Mouse (Mus musculus): ENCODE results near the gene Hsd3b2. TPM values are rescaled to one million over a fixed set of nuclear protein-coding genes. Genes with fewer than 3 reads are reported as not detected.
"Not testable (repeated sequence)": the region's sequence is repeated elsewhere in the genome, so short reads cannot be mapped to it uniquely, and the experiment has no call there.

Hsd3b2 gene
- polyA plus RNA-seq (2015; fragmentation: Nextera tagmentation; extraction: Ambion mirVana) = not detected in 2 replicates

- no peaks in the 10 kb centered on the region for H3K4me1 ChIP-seq
- no peak within 1 kb of the TSS for H3K4me2 ChIP-seq (replicated peaks)
- H3K36me3 ChIP-seq = no peaks in the 10 kb centered on the region
- H3K9me3 ChIP-seq = no peaks in the 10 kb centered on the region
- no peak within 1 kb of the TSS for H3K9ac ChIP-seq
- ATAC-seq (ENCODE audit: low FRiP score, low read depth) = no peak
- H3K27me3 ChIP-seq = no peaks in the 10 kb centered on the region
- H3K4me3 ChIP-seq = no peak within 1 kb of the TSS
- WGBS = 75% methylated on average over 1 of the region's 1 CpGs
- no peak within 1 kb of the TSS for H3K27ac ChIP-seq
Observed at GRCm38 (mm10) chr3:98724376-98724775, at the start of gene Hsd3b2. Gene Hsd3b2, minus strand, starts transcription at chr3:98724543.

- Histone ChIP-seq H3K36me3 (no peaks in the 10 kb centered on the region), H3K27ac (no peak overlapping the region), H3K27me3 (no peaks in the 10 kb centered on the region), H3K9ac (no peak overlapping the region), H3K4me2 (replicated peaks) (no peak overlapping the region), H3K9me3 (peaks cover 4% of the 10 kb centered on the region; the same call in 1 of the 2 replicates), H3K4me3 (no peak overlapping the region), H3K4me1 (no peaks in the 10 kb centered on the region)
- ATAC-seq (ENCODE audit: low FRiP score, low read depth) = no peak
Observed at GRCm38 (mm10) chr3:98764155-98764554, 39.8 kb upstream of the Hsd3b2 start.

- 83% methylated on average over 3 of the region's 3 CpGs for WGBS
- no peaks in the 10 kb centered on the region for H3K4me1 ChIP-seq
- no peak overlapping the region for H3K4me3 ChIP-seq
- no peak overlapping the region for H3K9ac ChIP-seq
- H3K36me3 ChIP-seq = no peaks in the 10 kb centered on the region
- no peaks in the 10 kb centered on the region for H3K27me3 ChIP-seq
- no peak for ATAC-seq (ENCODE audit: low FRiP score, low read depth)
- no peaks in the 10 kb centered on the region for H3K9me3 ChIP-seq
- no peak overlapping the region for H3K4me2 ChIP-seq (replicated peaks)
- no peak overlapping the region for H3K27ac ChIP-seq
Observed at GRCm38 (mm10) chr3:98756836-98757235, 32.5 kb upstream of the Hsd3b2 start.

- Histone ChIP-seq H3K9ac (no peak overlapping the region), H3K36me3 (no peaks in the 10 kb centered on the region), H3K9me3 (no peaks in the 10 kb centered on the region), H3K27me3 (no peaks in the 10 kb centered on the region), H3K4me1 (no peaks in the 10 kb centered on the region), H3K27ac (no peak overlapping the region), H3K4me2 (replicated peaks) (no peak overlapping the region), H3K4me3 (no peak overlapping the region)
- WGBS = 72% methylated on average over 2 of the region's 2 CpGs
- no peak for ATAC-seq (ENCODE audit: low FRiP score, low read depth)
Observed at GRCm38 (mm10) chr3:98752171-98752570, 27.8 kb upstream of the Hsd3b2 start.

DNA sequence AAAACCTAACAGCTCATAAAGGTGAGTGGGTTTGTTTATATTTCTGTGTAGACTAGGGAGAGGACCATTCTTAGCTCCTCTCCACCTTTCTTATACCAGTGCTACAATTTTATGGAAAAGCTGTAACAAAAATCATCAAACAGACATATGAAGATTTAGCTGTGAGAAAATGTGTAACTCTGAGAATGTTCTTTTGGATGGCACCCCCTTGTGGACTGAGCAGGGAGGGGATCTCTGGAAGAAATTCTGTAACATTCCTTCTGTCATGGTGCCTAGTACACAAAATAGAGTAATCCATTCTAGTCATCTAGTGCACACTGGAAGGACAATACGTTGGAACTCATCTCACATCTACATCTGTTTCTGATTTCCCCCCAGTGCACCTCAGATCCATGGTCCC lies 16.7 kb upstream of the Hsd3b2 start:
- 50% methylated on average over 1 of the region's 1 CpGs for WGBS
- H3K9me3 ChIP-seq; H3K4me2 ChIP-seq (replicated peaks); ATAC-seq (ENCODE audit: low FRiP score, low read depth); H3K27ac ChIP-seq; H3K4me3 ChIP-seq; H3K27me3 ChIP-seq; H3K9ac ChIP-seq; H3K4me1 ChIP-seq; H3K36me3 ChIP-seq: not testable (repeated sequence)

DNA sequence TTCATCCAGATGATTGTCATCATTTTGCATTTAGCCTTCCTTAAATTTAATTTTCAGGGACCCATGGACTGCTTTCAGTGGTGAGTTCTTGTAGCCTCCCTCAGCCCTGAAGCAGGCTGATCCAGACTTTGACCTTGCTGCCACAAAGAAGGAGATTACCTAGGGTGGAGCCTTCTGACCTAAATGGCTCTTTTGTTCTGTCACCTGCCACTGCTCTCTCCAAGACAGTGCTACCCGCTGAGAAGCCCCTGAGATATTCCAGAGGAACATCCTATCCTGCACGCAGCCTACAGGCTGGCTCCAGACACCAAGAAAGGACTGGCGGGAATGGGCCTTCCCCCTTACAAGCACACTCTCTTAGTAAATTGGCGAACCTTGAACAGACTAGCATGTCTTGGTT lies 10.0 kb upstream of the Hsd3b2 start:
- H3K4me1 ChIP-seq = no peaks in the 10 kb centered on the region
- H3K9me3 ChIP-seq = no peaks in the 10 kb centered on the region
- no peak for ATAC-seq (ENCODE audit: low FRiP score, low read depth)
- no peak overlapping the region for H3K4me2 ChIP-seq (replicated peaks)
- no peaks in the 10 kb centered on the region for H3K36me3 ChIP-seq
- no peak overlapping the region for H3K27ac ChIP-seq
- no peak overlapping the region for H3K9ac ChIP-seq
- WGBS = 77% methylated on average over 4 of the region's 4 CpGs
- no peak overlapping the region for H3K4me3 ChIP-seq
- H3K27me3 ChIP-seq = no peaks in the 10 kb centered on the region

DNA sequence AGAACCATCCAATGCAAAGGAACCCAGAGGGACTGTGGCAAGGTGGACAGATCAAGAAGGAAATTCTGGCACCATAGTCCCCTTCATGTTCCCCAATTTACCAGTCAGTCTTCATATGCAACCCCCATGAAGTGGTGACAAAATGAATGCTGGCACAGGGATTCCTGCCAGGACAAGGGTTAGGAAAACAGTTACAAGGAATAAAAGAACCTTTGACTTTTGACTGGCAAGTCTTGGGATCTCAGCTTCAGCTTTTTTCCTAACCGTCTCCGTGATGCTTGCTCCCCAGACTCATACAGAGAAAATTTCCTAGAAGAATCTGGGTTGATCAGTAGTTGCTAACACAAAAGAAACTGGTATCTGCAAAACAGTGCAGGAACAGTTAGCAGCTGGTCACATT lies 9.4 kb upstream of the Hsd3b2 start:
- no peak overlapping the region for H3K4me2 ChIP-seq (replicated peaks)
- H3K9ac ChIP-seq = no peak overlapping the region
- no peaks in the 10 kb centered on the region for H3K4me1 ChIP-seq
- H3K9me3 ChIP-seq = no peaks in the 10 kb centered on the region
- H3K4me3 ChIP-seq = no peak overlapping the region
- no peak for ATAC-seq (ENCODE audit: low FRiP score, low read depth)
- no peaks in the 10 kb centered on the region for H3K36me3 ChIP-seq
- no peaks in the 10 kb centered on the region for H3K27me3 ChIP-seq
- H3K27ac ChIP-seq = no peak overlapping the region
- 84% methylated on average over 2 of the region's 2 CpGs for WGBS

- H3K27me3 ChIP-seq = no peaks in the 10 kb centered on the region
- H3K9ac ChIP-seq = no peak overlapping the region
- H3K4me3 ChIP-seq = no peak overlapping the region
- no peak for ATAC-seq (ENCODE audit: low FRiP score, low read depth)
- H3K9me3 ChIP-seq = no peaks in the 10 kb centered on the region
- no peaks in the 10 kb centered on the region for H3K4me1 ChIP-seq
- no peak overlapping the region for H3K4me2 ChIP-seq (replicated peaks)
- H3K27ac ChIP-seq = no peak overlapping the region
- 84% methylated on average over 2 of the region's 2 CpGs for WGBS
- H3K36me3 ChIP-seq = no peaks in the 10 kb centered on the region
Observed at GRCm38 (mm10) chr3:98726281-98726680, 1.9 kb upstream of the Hsd3b2 start.

- Histone ChIP-seq H3K9ac (no peak overlapping the region), H3K4me1 (no peaks in the 10 kb centered on the region), H3K27me3 (no peaks in the 10 kb centered on the region), H3K36me3 (no peaks in the 10 kb centered on the region), H3K4me3 (no peak overlapping the region), H3K4me2 (replicated peaks) (no peak overlapping the region), H3K27ac (no peak overlapping the region), H3K9me3 (no peaks in the 10 kb centered on the region)
- ATAC-seq (ENCODE audit: low FRiP score, low read depth) = no peak
Observed at GRCm38 (mm10) chr3:98720740-98721139, 3.6 kb downstream of the Hsd3b2 start.

DNA sequence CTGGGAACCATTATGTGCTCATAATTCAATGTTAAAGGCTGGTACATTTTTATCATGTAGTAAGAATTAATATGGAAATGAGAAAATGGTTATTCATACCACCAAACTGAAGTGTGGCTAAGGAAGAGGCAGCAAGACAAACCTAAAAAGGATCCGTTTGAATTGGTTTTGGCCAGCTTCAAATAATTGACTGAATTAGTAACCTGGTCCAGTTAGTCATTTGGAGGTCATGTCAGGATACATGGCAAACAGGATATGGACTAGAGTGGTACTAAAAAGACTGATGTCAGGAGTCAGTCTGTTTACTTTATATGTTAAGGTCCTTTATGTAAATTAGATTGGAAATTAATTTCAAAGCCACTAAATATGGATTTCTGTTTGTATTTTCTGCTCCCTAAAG lies 41.9 kb downstream of the Hsd3b2 start:
- 81% methylated on average over 1 of the region's 1 CpGs for WGBS
- H3K9me3 ChIP-seq = no peaks in the 10 kb centered on the region
- H3K9ac ChIP-seq = no peak overlapping the region
- no peaks in the 10 kb centered on the region for H3K27me3 ChIP-seq
- ATAC-seq (ENCODE audit: low FRiP score, low read depth) = no peak
- H3K36me3 ChIP-seq = no peaks in the 10 kb centered on the region
- no peaks in the 10 kb centered on the region for H3K4me1 ChIP-seq
- no peak overlapping the region for H3K4me3 ChIP-seq
- no peak overlapping the region for H3K4me2 ChIP-seq (replicated peaks)
- no peak overlapping the region for H3K27ac ChIP-seq

GRCm38 (mm10) chr3:98680786-98681185 lies 43.6 kb downstream of the Hsd3b2 start:
- Histone ChIP-seq H3K27ac (no peak overlapping the region), H3K4me3 (no peak overlapping the region), H3K36me3 (no peaks in the 10 kb centered on the region)

More at GRCm38 (mm10) chr3:98680786-98681185, 43.6 kb downstream of the Hsd3b2 start:
- no peak overlapping the region for H3K4me2 ChIP-seq (replicated peaks)
- no peaks in the 10 kb centered on the region for H3K4me1 ChIP-seq
- no peaks in the 10 kb centered on the region for H3K27me3 ChIP-seq
- no peak for ATAC-seq (ENCODE audit: low FRiP score, low read depth)
- H3K9me3 ChIP-seq = no peaks in the 10 kb centered on the region
- no peak overlapping the region for H3K9ac ChIP-seq

Data from limb, embryonic 13.5 days (tissue).